Mouse (Mus musculus): Measurements from ENCODE around the gene Zfp704. TPM values are rescaled to one million over a fixed set of nuclear protein-coding genes. Genes with fewer than 3 reads are reported as not detected.

Zfp704 gene
- total and polyA plus RNA-seq, 3 experiments: not detected

GRCm38 (mm10) chr3:9614676-9615075 lies 4.8 kb upstream of the Zfp704 start:
- no peak overlapping the region for H3K4me3 ChIP-seq (replicated peaks in 1 of 3; ENCODE audit: low read depth in 2 of 3, low read length in 2 of 3, poor library complexity in 1 of 3)
- peaks cover 4% of the 10 kb centered on the region for H3K9me3 ChIP-seq (replicated peaks; ENCODE audit: low read length)
- H3K4me1 ChIP-seq (ENCODE audit: control insufficient read depth in 1 of 2, insufficient read depth in 2 of 2): peaks cover 0 to 5% of the 10 kb centered on the region in 2 experiments; a peak in 2 of 4 replicates
- H3K27me3 ChIP-seq (replicated peaks): no peaks in the 10 kb centered on the region
- TF ChIP-seq TBP (conservative IDR thresholded peaks at IDR 0.05; ENCODE audit: low read depth, low read length) (no peak), JUND (conservative IDR thresholded peaks at IDR 0.05; ENCODE audit: low read depth, low read length) (no peak), MAFK (IDR thresholded peaks at IDR 0.05; ENCODE audit: insufficient replicate concordance, low read length) (no peak), NRF1 (IDR thresholded peaks at IDR 0.05; ENCODE audit: low read depth, low read length) (no peak), CHD1 (IDR thresholded peaks at IDR 0.05; ENCODE audit: low read depth, low read length) (no peak), JUN (IDR thresholded peaks at IDR 0.05; ENCODE audit: insufficient read depth, low read depth, low read length) (no peak), GABPA (IDR thresholded peaks at IDR 0.05; ENCODE audit: insufficient replicate concordance, low read depth, low read length) (no peak), ZMIZ1 (IDR thresholded peaks at IDR 0.05; ENCODE audit: low read depth, low read length) (no peak), SIN3A (IDR thresholded peaks at IDR 0.05; ENCODE audit: low read length) (no peak), TCF12 (IDR thresholded peaks at IDR 0.05; ENCODE audit: low read depth, low read length) (no peak), MYC (IDR thresholded peaks at IDR 0.05; ENCODE audit: low read depth, low read length) (no peak), UBTF (IDR thresholded peaks at IDR 0.05; ENCODE audit: low read depth, low read length) (no peak), USF1 (IDR thresholded peaks at IDR 0.05; ENCODE audit: low read depth, low read length) (no peak), ZNF384 (IDR thresholded peaks at IDR 0.05; ENCODE audit: low read depth, low read length) (no peak), CTCF (conservative IDR thresholded peaks at IDR 0.05 in 1 of 2, IDR thresholded peaks at IDR 0.05 in 1 of 2; ENCODE audit: low read depth in 2 of 2, low read length in 2 of 2) (no peak)
- no peak overlapping the region for H3K4me2 ChIP-seq (ENCODE audit: insufficient read depth, low read depth, poor library complexity, severe bottlenecking)
- H3K36me3 ChIP-seq (replicated peaks in 1 of 2; ENCODE audit: control insufficient read depth in 1 of 2, insufficient read depth in 1 of 2, low read length in 1 of 2): no peaks in the 10 kb centered on the region
- dilution Hi-C loops (cut with MboI; ENCODE audit: extremely low pct_ligation_motif_present, extremely low pct_unique_long_range_greater_than_20kb, low sequenced_read_pairs) (no loop called here), in situ Hi-C loops (cut with MboI; ENCODE audit: low pct_ligation_motif_present, low pct_unique_long_range_greater_than_20kb, low sequenced_read_pairs) (no loop called here)
- no peak for DNase-seq (ENCODE audit: extremely low read depth)
- no peaks in the 10 kb centered on the region for H3K79me2 ChIP-seq (replicated peaks; ENCODE audit: control insufficient read depth, extremely low read depth, insufficient read depth, poor library complexity, severe bottlenecking)
- H3K27ac ChIP-seq (ENCODE audit: insufficient read depth, low read depth): no peak overlapping the region
- no peak overlapping the region for H3K9ac ChIP-seq (ENCODE audit: insufficient read depth, low read depth)

- Histone ChIP-seq H3K4me2 (ENCODE audit: insufficient read depth, low read depth, poor library complexity, severe bottlenecking) (no peak overlapping the region), H3K27me3 (replicated peaks) (no peaks in the 10 kb centered on the region), H3K9me3 (replicated peaks; ENCODE audit: low read length) (peaks cover 7% of the 10 kb centered on the region), H3K9ac (ENCODE audit: insufficient read depth, low read depth) (no peak overlapping the region), H3K4me3 (replicated peaks in 1 of 3; ENCODE audit: low read depth in 2 of 3, low read length in 2 of 3, poor library complexity in 1 of 3) (no peak overlapping the region), H3K36me3 (replicated peaks in 1 of 2; ENCODE audit: control insufficient read depth in 1 of 2, insufficient read depth in 1 of 2, low read length in 1 of 2) (no peaks in the 10 kb centered on the region), H3K4me1 (ENCODE audit: control insufficient read depth in 1 of 2, insufficient read depth in 2 of 2) (peaks cover 0 to 5% of the 10 kb centered on the region in 2 experiments; a peak in 2 of 4 replicates), H3K27ac (ENCODE audit: insufficient read depth, low read depth) (no peak overlapping the region), H3K79me2 (replicated peaks; ENCODE audit: control insufficient read depth, extremely low read depth, insufficient read depth, poor library complexity, severe bottlenecking) (no peaks in the 10 kb centered on the region)
- in situ Hi-C loops (cut with MboI; ENCODE audit: low pct_ligation_motif_present, low pct_unique_long_range_greater_than_20kb, low sequenced_read_pairs): no loop called here
- dilution Hi-C loops (cut with MboI; ENCODE audit: extremely low pct_ligation_motif_present, extremely low pct_unique_long_range_greater_than_20kb, low sequenced_read_pairs): no loop called here
- DNase-seq (ENCODE audit: extremely low read depth): no peak
- no peak for TF ChIP-seq PAX5 (IDR thresholded peaks at IDR 0.05; ENCODE audit: low read length)
- no peak for TF ChIP-seq CTCF (conservative IDR thresholded peaks at IDR 0.05 in 1 of 2, IDR thresholded peaks at IDR 0.05 in 1 of 2; ENCODE audit: low read depth in 2 of 2, low read length in 2 of 2)
- TF ChIP-seq ZNF384 (IDR thresholded peaks at IDR 0.05; ENCODE audit: low read depth, low read length): no peak
- TF ChIP-seq TCF12 (IDR thresholded peaks at IDR 0.05; ENCODE audit: low read depth, low read length): no peak
- no peak for TF ChIP-seq ZKSCAN1 (IDR thresholded peaks at IDR 0.05; ENCODE audit: borderline replicate concordance, low read depth, low read length)
- TF ChIP-seq EP300 (IDR thresholded peaks at IDR 0.05; ENCODE audit: low read length): no peak
- no peak for TF ChIP-seq MYC (IDR thresholded peaks at IDR 0.05; ENCODE audit: low read depth, low read length)
- no peak for TF ChIP-seq UBTF (IDR thresholded peaks at IDR 0.05; ENCODE audit: low read depth, low read length)
- no peak for TF ChIP-seq NRF1 (IDR thresholded peaks at IDR 0.05; ENCODE audit: low read depth, low read length)
- TF ChIP-seq MAFK (IDR thresholded peaks at IDR 0.05; ENCODE audit: insufficient replicate concordance, low read length): no peak
- no peak for TF ChIP-seq GABPA (IDR thresholded peaks at IDR 0.05; ENCODE audit: insufficient replicate concordance, low read depth, low read length)
- no peak for TF ChIP-seq IRF4 (IDR thresholded peaks at IDR 0.05; ENCODE audit: low read depth, low read length)
Observed at GRCm38 (mm10) chr3:9614011-9614410, 4.1 kb upstream of the Zfp704 start.

Measured in CH12.LX (cell line).